Mouse (Mus musculus) heart, embryonic 14.5 days (tissue): ENCODE measurements around the gene Fam216b. TPM values are rescaled to one million over a fixed set of nuclear protein-coding genes. Genes with fewer than 3 reads are reported as not detected.

ENCODE experiments used
- ATAC-seq: fragments of 200-750 bp; cut with Nextera tagmentation; 2 replicates; pipeline ENCODE4 v1.8.0; 2017; ENCODE audit warnings: low read depth, moderate TSS enrichment; ENCODE audit not compliant: insufficient number of reproducible peaks, insufficient read depth, low FRiP score
- H3K27ac ChIP-seq, 2 experiments: fragments of 200-500 bp in 1 of 2; fragments of 300-500 bp in 1 of 2; sonication (generic) in 1 of 2; replicated peaks in 1 of 2; 2 replicates each; pipeline ENCODE4 v1.5.1; 2012 to 2014; ENCODE audit warnings: low read depth in 2 of 2, low read length in 2 of 2, control low read depth in 1 of 2, mild to moderate bottlenecking in 1 of 2, mixed read lengths in 1 of 2; ENCODE audit not compliant: control insufficient read depth in 1 of 2, insufficient read depth in 1 of 2
- H3K27me3 ChIP-seq: fragments of 300-500 bp; sonication (generic); 2 replicates; pipeline ENCODE4 v1.6.1; 2014; ENCODE audit warnings: mild to moderate bottlenecking, low read length, control low read depth; ENCODE audit not compliant: control insufficient read depth, insufficient read depth
- H3K36me3 ChIP-seq: fragments of 300-500 bp; sonication (generic); 2 replicates; pipeline ENCODE4 v1.6.1; 2014; ENCODE audit warnings: mild to moderate bottlenecking, control low read depth, low read length, mixed read lengths; ENCODE audit not compliant: control insufficient read depth, insufficient read depth
- H3K4me1 ChIP-seq, 2 experiments: fragments of 200-500 bp in 1 of 2; fragments of 300-500 bp in 1 of 2; sonication (generic) in 1 of 2; 2 replicates each; pipeline ENCODE4 v1.6.1; 2012 to 2014; ENCODE audit warnings: low read length in 2 of 2, control low read depth in 1 of 2, mixed read lengths in 1 of 2; ENCODE audit not compliant: control insufficient read depth in 2 of 2, insufficient read depth in 2 of 2
- H3K4me2 ChIP-seq: fragments of 300-500 bp; sonication (generic); 2 replicates; pipeline ENCODE4 v1.6.1; 2014; ENCODE audit warnings: mild to moderate bottlenecking, low read length
- H3K4me3 ChIP-seq, 2 experiments: fragments of 200-500 bp in 1 of 2; fragments of 300-500 bp in 1 of 2; sonication (generic) in 1 of 2; 2 replicates each; pipeline ENCODE4 v1.5.1; 2012 to 2014; ENCODE audit warnings: low read length in 2 of 2, mild to moderate bottlenecking in 2 of 2, control low read depth in 1 of 2, low read depth in 1 of 2, moderate library complexity in 1 of 2; ENCODE audit not compliant: control insufficient read depth in 1 of 2, insufficient read depth in 1 of 2
- H3K9ac ChIP-seq: fragments of 300-500 bp; sonication (generic); 2 replicates; pipeline ENCODE4 v1.6.1; 2014; ENCODE audit warnings: mild to moderate bottlenecking, low read length
- H3K9me3 ChIP-seq: fragments of 300-500 bp; sonication (generic); 2 replicates; pipeline ENCODE4 v1.6.1; 2016; ENCODE audit warnings: low read length, control low read depth; ENCODE audit not compliant: control insufficient read depth
- WGBS: fragments of 180-500 bp; shearing (Covaris S2); extraction: QIAGEN DNeasy Blood & Tissue Kit; methylation state at CpG from one replicate; pipeline ENCODE4 v1.1.7; 2014; 5-methylcytosine and 5-hydroxymethylcytosine counted together
- polyA plus RNA-seq: library from polyadenylated mRNA; unstranded; fragments of >200 nt; fragmentation: Nextera tagmentation; extraction: Ambion mirVana; gene quantifications from 2 replicates; pipeline ENCODE4 v1.2.1, GENCODE M21; 2014

The Fam216b gene
- polyA plus RNA-seq, 1 experiment from 2014 or later = 0.11 TPM

DNA sequence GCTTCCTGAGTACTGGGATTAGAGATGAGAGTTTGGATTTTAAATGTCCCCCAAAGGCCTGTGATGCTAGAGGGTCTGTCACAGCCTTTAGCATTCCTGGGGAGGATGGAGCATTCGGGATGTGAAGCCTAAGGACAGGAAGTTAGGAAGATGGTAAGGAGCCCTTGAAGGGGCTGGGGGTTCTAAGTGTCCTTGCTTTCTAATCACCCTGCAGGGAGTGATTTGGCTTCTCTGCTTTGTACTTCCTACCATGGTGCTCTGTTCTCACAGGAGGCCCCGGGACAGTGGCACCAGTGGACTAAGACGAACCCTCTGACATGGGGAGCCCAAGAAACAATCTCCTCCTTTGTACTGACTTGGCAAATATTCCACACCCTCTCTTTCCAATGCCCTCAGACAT, 23.7 kb upstream of the Fam216b start:
- no peaks in the 10 kb centered on the region for H3K36me3 ChIP-seq
- H3K4me3 ChIP-seq = no peak overlapping the region
- no peak overlapping the region for H3K27ac ChIP-seq
- no peak overlapping the region for H3K4me2 ChIP-seq
- ATAC-seq = no peak
- no peaks in the 10 kb centered on the region for H3K27me3 ChIP-seq
- no peak overlapping the region for H3K9ac ChIP-seq
- H3K9me3 ChIP-seq = no peaks in the 10 kb centered on the region
- no peaks in the 10 kb centered on the region for H3K4me1 ChIP-seq
- 70% methylated on average over 3 of the region's 3 CpGs for WGBS

DNA sequence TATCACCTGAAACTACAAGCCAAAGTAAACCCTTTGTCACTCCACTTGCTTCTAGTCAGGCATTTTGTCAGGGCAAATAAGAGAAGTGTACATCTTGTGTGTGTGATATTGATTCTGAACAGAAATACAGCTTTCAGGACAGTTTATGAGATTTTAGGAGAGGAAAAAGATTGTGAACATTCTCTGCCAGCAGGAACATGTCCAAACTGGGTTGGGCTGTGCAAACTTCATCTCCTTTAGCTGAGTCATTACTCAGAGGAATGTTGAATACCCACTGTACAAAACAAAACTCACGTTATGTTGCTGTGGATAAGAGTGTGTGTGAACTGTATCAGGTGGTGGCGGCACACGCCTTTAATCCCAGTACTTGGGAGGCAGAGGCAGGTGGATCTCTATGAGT, 22.1 kb upstream of the Fam216b start:
- H3K36me3 ChIP-seq = no peaks in the 10 kb centered on the region
- H3K27ac ChIP-seq = no peak overlapping the region
- 82% methylated on average over 3 of the region's 3 CpGs for WGBS
- no peaks in the 10 kb centered on the region for H3K4me1 ChIP-seq
- H3K9ac ChIP-seq = no peak overlapping the region
- no peak for ATAC-seq
- H3K4me3 ChIP-seq = no peak overlapping the region
- no peaks in the 10 kb centered on the region for H3K9me3 ChIP-seq
- no peak overlapping the region for H3K4me2 ChIP-seq
- H3K27me3 ChIP-seq = no peaks in the 10 kb centered on the region

DNA sequence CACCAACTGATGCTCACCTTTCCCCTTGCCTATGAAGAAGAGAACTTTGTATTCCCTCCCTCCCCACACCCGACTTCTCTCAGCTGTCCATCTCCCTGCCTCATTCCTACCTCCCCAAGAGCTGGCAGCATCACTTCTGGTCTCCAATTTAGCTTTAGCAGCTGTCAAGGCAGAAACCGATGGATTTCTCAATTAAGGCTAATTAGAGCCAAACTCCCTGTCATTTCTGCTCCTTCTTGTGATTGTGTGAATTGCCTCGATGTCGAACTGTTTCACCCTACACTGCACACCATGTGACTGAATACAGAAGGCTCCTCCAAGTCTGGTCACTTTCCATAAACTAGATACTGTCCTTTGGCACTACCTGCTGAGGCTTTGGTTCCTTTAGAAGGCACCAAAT, 20.6 kb upstream of the Fam216b start:
- H3K9me3 ChIP-seq = no peaks in the 10 kb centered on the region
- no peaks in the 10 kb centered on the region for H3K36me3 ChIP-seq
- H3K4me3 ChIP-seq = no peak overlapping the region
- no peak overlapping the region for H3K9ac ChIP-seq
- H3K4me2 ChIP-seq = no peak overlapping the region
- 77% methylated on average over 4 of the region's 4 CpGs for WGBS
- no peaks in the 10 kb centered on the region for H3K4me1 ChIP-seq
- H3K27ac ChIP-seq = no peak overlapping the region
- ATAC-seq = no peak
- H3K27me3 ChIP-seq = no peaks in the 10 kb centered on the region

DNA sequence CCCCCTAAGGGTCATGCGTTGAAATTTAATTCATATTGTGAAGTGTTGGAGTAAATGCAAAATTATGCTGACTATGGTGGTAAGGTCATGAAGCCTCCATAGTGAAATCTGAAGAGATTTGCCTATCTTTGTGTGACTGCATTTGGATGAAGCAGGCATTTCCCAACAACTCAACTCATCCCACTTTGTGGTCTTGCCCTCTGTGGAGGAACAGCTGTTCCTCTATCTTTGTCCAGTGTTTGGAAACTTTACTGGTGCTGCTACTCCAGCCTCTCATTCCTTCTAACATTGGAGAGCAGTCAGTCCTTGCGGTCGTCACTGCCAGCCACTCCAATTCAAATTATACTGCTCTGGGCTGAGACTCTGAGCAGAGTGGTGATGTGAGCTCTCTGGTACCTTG, 19.6 kb upstream of the Fam216b start:
- no peaks in the 10 kb centered on the region for H3K9me3 ChIP-seq
- no peak overlapping the region for H3K27ac ChIP-seq
- 65% methylated on average over 3 of the region's 3 CpGs for WGBS
- no peaks in the 10 kb centered on the region for H3K27me3 ChIP-seq
- no peak overlapping the region for H3K9ac ChIP-seq
- H3K36me3 ChIP-seq = no peaks in the 10 kb centered on the region
- H3K4me2 ChIP-seq = no peak overlapping the region
- H3K4me1 ChIP-seq = no peaks in the 10 kb centered on the region
- H3K4me3 ChIP-seq = no peak overlapping the region
- ATAC-seq = no peak

DNA sequence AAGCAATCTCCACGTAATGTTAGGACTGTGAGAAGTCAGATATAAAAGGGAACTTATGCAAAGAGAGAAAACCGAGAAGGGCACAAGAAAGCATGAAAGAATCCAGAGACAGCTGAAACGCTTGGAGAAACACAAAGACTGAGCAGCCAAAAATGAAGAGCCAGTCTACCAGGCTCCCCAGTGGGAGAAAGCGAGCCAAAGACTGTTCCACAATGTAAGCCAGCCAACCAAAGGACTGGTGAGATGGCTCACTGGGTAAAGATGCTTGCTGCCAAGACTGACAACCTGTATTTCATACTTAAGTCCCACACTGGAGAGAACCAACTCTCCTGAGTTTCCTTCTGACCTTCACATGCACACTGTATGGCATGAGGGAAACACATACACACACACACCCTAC, 784 bp upstream of the Fam216b start:
- 0 out of 4 replicates have a peak, but pooled peaks cover 3 to 4% of the 10 kb centered on the region in 2 experiments for H3K4me1 ChIP-seq
- no peaks in the 10 kb centered on the region for H3K9me3 ChIP-seq
- WGBS = 77% methylated on average over 4 of the region's 4 CpGs
- H3K4me3 ChIP-seq = no peak overlapping the region
- H3K27ac ChIP-seq = no peak overlapping the region
- H3K9ac ChIP-seq = no peak overlapping the region
- no peaks in the 10 kb centered on the region for H3K36me3 ChIP-seq
- ATAC-seq = no peak
- H3K27me3 ChIP-seq = no peaks in the 10 kb centered on the region
- no peak overlapping the region for H3K4me2 ChIP-seq

DNA sequence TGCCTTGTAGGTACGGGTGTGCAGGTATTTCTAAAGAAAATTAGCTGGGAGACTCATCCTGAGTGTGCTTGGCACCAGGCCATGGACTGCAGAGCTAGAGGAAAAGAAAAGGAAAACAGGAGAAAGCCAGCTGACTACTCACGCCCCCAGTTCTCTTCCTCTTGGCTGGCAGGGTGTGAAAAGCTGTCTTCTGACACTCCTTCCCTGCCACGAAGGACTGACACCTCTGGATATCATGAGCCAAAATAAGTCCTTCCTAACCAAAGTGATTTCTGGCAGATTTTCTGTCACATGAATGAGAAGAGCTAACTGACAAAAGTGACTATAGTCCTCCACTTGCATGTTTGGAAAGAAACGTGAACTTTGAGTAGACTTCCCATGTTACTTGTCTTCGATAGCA, 5.3 kb downstream of the Fam216b start:
- no peaks in the 10 kb centered on the region for H3K36me3 ChIP-seq
- no peak overlapping the region for H3K27ac ChIP-seq
- H3K4me2 ChIP-seq = no peak overlapping the region
- no peak overlapping the region for H3K9ac ChIP-seq
- H3K9me3 ChIP-seq = no peaks in the 10 kb centered on the region
- ATAC-seq = no peak
- no peak overlapping the region for H3K4me3 ChIP-seq
- 0 out of 4 replicates have a peak, but pooled peaks cover 0 to 3% of the 10 kb centered on the region in 2 experiments for H3K4me1 ChIP-seq
- H3K27me3 ChIP-seq = no peaks in the 10 kb centered on the region
- WGBS = 58% methylated on average over 5 of the region's 5 CpGs

DNA sequence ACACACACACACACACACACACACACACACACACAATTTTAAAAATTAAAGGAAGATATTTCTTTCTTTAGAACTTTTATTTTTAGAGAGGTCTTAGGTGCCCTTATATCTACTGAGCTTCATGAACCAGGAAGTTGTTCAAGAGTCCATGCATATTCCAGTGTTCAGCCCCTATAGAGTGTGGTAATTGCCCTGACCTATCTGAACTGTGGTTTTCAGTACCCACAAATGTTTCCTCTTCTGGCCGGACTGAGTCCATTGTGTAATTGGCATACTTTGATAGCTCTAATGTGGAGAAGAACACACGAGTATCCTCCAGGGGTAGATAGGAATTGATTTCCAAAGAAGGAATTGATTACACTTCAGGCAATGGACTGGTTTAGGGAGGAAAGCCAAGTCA, 11.3 kb downstream of the Fam216b start:
- no peak for ATAC-seq
- WGBS = 62% methylated on average over 2 of the region's 2 CpGs

DNA sequence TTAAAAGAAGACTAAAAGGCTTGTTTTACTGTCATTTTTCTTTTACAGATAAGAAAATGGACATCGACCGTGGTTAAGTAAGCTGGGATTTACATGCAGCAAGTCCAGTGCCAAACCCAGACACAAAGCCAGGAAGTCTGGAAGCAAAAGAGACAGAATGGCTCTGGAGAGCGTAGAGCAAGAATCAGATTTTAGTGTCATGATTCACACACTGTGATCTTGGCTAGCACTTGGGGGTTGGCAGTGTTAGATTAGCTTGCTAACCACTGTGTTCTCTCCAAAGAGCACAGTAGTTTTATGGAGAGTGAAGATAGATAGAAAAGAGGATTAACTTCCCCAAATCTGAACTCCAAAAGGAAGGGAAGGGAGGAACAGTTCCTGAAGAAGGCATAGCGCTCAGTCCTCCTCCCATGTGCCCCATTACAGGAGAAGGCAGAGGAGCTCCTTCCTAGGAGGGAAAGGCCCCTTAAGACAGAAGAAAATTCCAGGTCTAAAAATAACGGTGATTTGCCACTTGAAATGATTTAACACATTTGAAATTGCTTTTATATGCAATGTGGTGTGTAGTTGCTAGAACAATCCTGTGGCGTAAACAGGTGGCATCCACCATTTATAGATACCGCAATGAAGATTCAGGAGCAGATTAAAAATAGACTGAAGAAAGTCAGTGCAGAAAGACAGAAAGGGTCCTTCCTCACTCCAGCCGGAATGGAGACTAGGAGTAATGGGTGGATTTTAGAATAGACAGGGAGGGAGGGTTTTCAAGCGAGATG, 22.7 kb downstream of the Fam216b start:
- no peak overlapping the region for H3K4me2 ChIP-seq
- no peak overlapping the region for H3K9ac ChIP-seq
- WGBS = 71% methylated on average over 9 of the region's 9 CpGs
- no peak for ATAC-seq
- no peak overlapping the region; a peak in 1 of 4 replicates for H3K27ac ChIP-seq
- no peak overlapping the region for H3K4me3 ChIP-seq
- peaks cover 5 to 7% of the 10 kb centered on the region in 2 experiments for H3K4me1 ChIP-seq
- no peaks in the 10 kb centered on the region for H3K36me3 ChIP-seq
- H3K9me3 ChIP-seq = no peaks in the 10 kb centered on the region
- no peaks in the 10 kb centered on the region for H3K27me3 ChIP-seq

More for the DNA sequence above, 11.3 kb downstream of the Fam216b start:
- H3K27me3 ChIP-seq = no peaks in the 10 kb centered on the region
- no peak overlapping the region for H3K27ac ChIP-seq
- no peak overlapping the region for H3K4me2 ChIP-seq
- no peaks in the 10 kb centered on the region for H3K36me3 ChIP-seq
- H3K4me3 ChIP-seq = no peak overlapping the region
- H3K4me1 ChIP-seq = peaks cover 0 to 4% of the 10 kb centered on the region in 2 experiments; a peak in 1 of 4 replicates
- H3K9me3 ChIP-seq = no peaks in the 10 kb centered on the region
- H3K9ac ChIP-seq = no peak overlapping the region
